Comparison of ENCODE assay signal across 8 mouse cellular contexts in genomic region chr17:34628644-34628967, GRCm38 (mm10). TPM values are rescaled to one million over a fixed set of nuclear protein-coding genes. Genes with fewer than 3 reads are reported as not detected.
A peak's percentile ranks its signal among the peaks of the same experiment; 100 is the strongest.
DNase-seq lines count a peak whose midpoint lies in the region; ATAC-seq and TF ChIP-seq lines count a peak whose summit lies in the region.

No protein-coding gene starts in this region.

- peak overlapping the region; percentile 92 for H3K4me2 ChIP-seq in lung, embryonic 14.5 days
- peak overlapping the region; percentile 96 for H3K4me2 ChIP-seq in forebrain, embryonic 15.5 days (replicated peaks)
- peak overlapping the region; percentile 89 for H3K4me2 ChIP-seq in liver, embryonic 15.5 days

- H3K36me3 ChIP-seq in lung, embryonic 14.5 days (ENCODE audit: insufficient read depth) = peaks cover 6% of the 10 kb centered on the region; the same call in 1 of the 2 replicates
- H3K36me3 ChIP-seq in forebrain, embryonic 15.5 days = no peaks in the 10 kb centered on the region
- H3K36me3 ChIP-seq in liver, embryonic 15.5 days (replicated peaks) = peaks cover 8% of the 10 kb centered on the region

- H3K4me1 ChIP-seq in lung, embryonic 14.5 days (ENCODE audit: insufficient read depth) = peaks cover 16% of the 10 kb centered on the region; the same call in 1 of the 2 replicates
- peaks cover 62% of the 10 kb centered on the region for H3K4me1 ChIP-seq in forebrain, embryonic 15.5 days
- H3K4me1 ChIP-seq in liver, embryonic 15.5 days (replicated peaks) = peaks cover 66% of the 10 kb centered on the region

- TF ChIP-seq CTCF in lung, embryonic 14.5 days (IDR thresholded peaks at IDR 0.05; ENCODE audit: low read depth) = no peak

- no peak for ATAC-seq in lung, embryonic 14.5 days (ENCODE audit: insufficient read depth)
- no peak for ATAC-seq in forebrain, embryonic 15.5 days (replicated peaks)
- ATAC-seq in liver, embryonic 15.5 days (ENCODE audit: insufficient read depth) = no peak

- H3K9me3 ChIP-seq in lung, embryonic 14.5 days (ENCODE audit: low read depth, low read length) = no peaks in the 10 kb centered on the region
- H3K9me3 ChIP-seq in forebrain, embryonic 15.5 days = no peaks in the 10 kb centered on the region
- H3K9me3 ChIP-seq in liver, embryonic 15.5 days (replicated peaks) = no peaks in the 10 kb centered on the region

- peak overlapping the region; percentile 69 for H3K4me3 ChIP-seq in lung, embryonic 14.5 days (ENCODE audit: low read depth, low read length)
- peak overlapping the region; percentile 69 for H3K4me3 ChIP-seq in forebrain, embryonic 15.5 days
- H3K4me3 ChIP-seq in liver, embryonic 15.5 days (replicated peaks) = no peak overlapping the region; the same call in 1 of the 2 replicates

- H3K27me3 ChIP-seq in lung, embryonic 14.5 days (ENCODE audit: insufficient read depth, low read length) = peaks cover 46% of the 10 kb centered on the region
- H3K27me3 ChIP-seq in forebrain, embryonic 15.5 days = peaks cover 19% of the 10 kb centered on the region
- peaks cover 63% of the 10 kb centered on the region for H3K27me3 ChIP-seq in liver, embryonic 15.5 days

- H3K9ac ChIP-seq in lung, embryonic 14.5 days = peak overlapping the region; percentile 73
- H3K9ac ChIP-seq in forebrain, embryonic 15.5 days (replicated peaks) = peak overlapping the region; percentile 71; the same call in 1 of the 2 replicates
- H3K9ac ChIP-seq in liver, embryonic 15.5 days = no peak overlapping the region

- 31% methylated on average over 5 of the region's 5 CpGs for WGBS in lung, embryonic 14.5 days
- WGBS in forebrain, embryonic 15.5 days = 17% methylated on average over 5 of the region's 5 CpGs
- 46% methylated on average over 5 of the region's 5 CpGs for WGBS in liver, embryonic 15.5 days (ENCODE audit: insufficient replicate concordance)

- no peak for DNase-seq in lung, embryonic 14.5 days
- DNase-seq in lung, postnatal 10 days = no peak
- DNase-seq in thymus, postnatal 14 days = peak; percentile 58
- DNase-seq in spleen, postnatal 4 days (ENCODE audit: low spot score in 2 of 2) = no peak
- DNase-seq in cerebellum, adult 8-10 months = no peak
- no peak for DNase-seq in cerebellum, adult 18-20 months

- peak overlapping the region; percentile 95; the same call in 1 of the 2 replicates for H3K27ac ChIP-seq in lung, embryonic 14.5 days (ENCODE audit: low read depth)
- H3K27ac ChIP-seq in forebrain, embryonic 15.5 days (replicated peaks) = peak overlapping the region; percentile 87
- no peak overlapping the region for H3K27ac ChIP-seq in liver, embryonic 15.5 days (replicated peaks)

RNA-seq across cellular contexts. Expression of gene Ppt2, which starts 0.3 kb away (rescaled TPM):
- 24.5 and 25.6 TPM in 2 replicates for polyA plus RNA-seq in lung, embryonic 14.5 days (2014; fragmentation: Nextera tagmentation; extraction: Ambion mirVana)
- 17.2 and 18.2 TPM in 2 replicates for polyA plus RNA-seq in forebrain, embryonic 15.5 days (2015; fragmentation: Nextera tagmentation; extraction: Ambion mirVana)
- polyA plus RNA-seq in liver, embryonic 15.5 days (2015; fragmentation: Nextera tagmentation; extraction: Ambion mirVana) = 10.7 and 10.8 TPM in 2 replicates

RNA-seq across cellular contexts. Expression of gene Prrt1, which starts 0.7 kb away (rescaled TPM):
- polyA plus RNA-seq in lung, embryonic 14.5 days (2014; fragmentation: Nextera tagmentation; extraction: Ambion mirVana) = 0.14 TPM in 1 of 2 replicates, not detected in the other
- polyA plus RNA-seq in forebrain, embryonic 15.5 days (2015; fragmentation: Nextera tagmentation; extraction: Ambion mirVana) = 6.8 and 7.4 TPM in 2 replicates
- polyA plus RNA-seq in liver, embryonic 15.5 days (2015; fragmentation: Nextera tagmentation; extraction: Ambion mirVana) = not detected in 2 replicates

RNA-seq across cellular contexts. Expression of gene Egfl8, which starts 12.8 kb away (rescaled TPM):
- polyA plus RNA-seq in lung, embryonic 14.5 days (2014; fragmentation: Nextera tagmentation; extraction: Ambion mirVana) = 1.5 and 2.1 TPM in 2 replicates
- 6.1 and 7.4 TPM in 2 replicates for polyA plus RNA-seq in forebrain, embryonic 15.5 days (2015; fragmentation: Nextera tagmentation; extraction: Ambion mirVana)
- 0.20 and 0.33 TPM in 2 replicates for polyA plus RNA-seq in liver, embryonic 15.5 days (2015; fragmentation: Nextera tagmentation; extraction: Ambion mirVana)

RNA-seq across cellular contexts. Expression of gene Fkbpl, which starts 16.0 kb away (rescaled TPM):
- polyA plus RNA-seq in lung, embryonic 14.5 days (2014; fragmentation: Nextera tagmentation; extraction: Ambion mirVana) = 9.7 and 11.1 TPM in 2 replicates
- polyA plus RNA-seq in forebrain, embryonic 15.5 days (2015; fragmentation: Nextera tagmentation; extraction: Ambion mirVana) = 15.3 and 15.8 TPM in 2 replicates
- 4.0 and 5.0 TPM in 2 replicates for polyA plus RNA-seq in liver, embryonic 15.5 days (2015; fragmentation: Nextera tagmentation; extraction: Ambion mirVana)

RNA-seq across cellular contexts. Expression of gene Atf6b, which starts 18.3 kb away (rescaled TPM):
- polyA plus RNA-seq in lung, embryonic 14.5 days (2014; fragmentation: Nextera tagmentation; extraction: Ambion mirVana) = 66.5 and 74.8 TPM in 2 replicates
- 111 and 112 TPM in 2 replicates for polyA plus RNA-seq in forebrain, embryonic 15.5 days (2015; fragmentation: Nextera tagmentation; extraction: Ambion mirVana)
- polyA plus RNA-seq in liver, embryonic 15.5 days (2015; fragmentation: Nextera tagmentation; extraction: Ambion mirVana) = 19.9 and 21.2 TPM in 2 replicates
